Mouse (Mus musculus): Measurements from ENCODE around the gene Zfp93.

- TF ChIP-seq CTCF (IDR thresholded peaks at IDR 0.05; ENCODE audit: control insufficient read depth, insufficient read depth, low read length) (no peak), POLR2A (IDR thresholded peaks at IDR 0.05; ENCODE audit: borderline replicate concordance, control insufficient read depth, low read depth, low read length) (no peak)
Measured at GRCm38 (mm10) chr7:24296386-24296785, 26.2 kb downstream of the Zfp93 start.
